Mouse (Mus musculus) hindbrain, embryonic 15.5 days (tissue): ENCODE measurements at regions not wholly inside any gene's neighbourhood (a gene's known extent, or its start where the extent isn't known, plus 50 kb on each side); places are given as distances from the start of the nearest gene placed in this dataset.
"Not testable (repeated sequence)": the region's sequence is repeated elsewhere in the genome, so short reads cannot be mapped to it uniquely, and the experiment has no call there.

ENCODE experiments used
- ATAC-seq: fragments of 200-750 bp; cut with Nextera tagmentation; 2 replicates; pipeline ENCODE4 v1.8.0; 2017; ENCODE audit warnings: low read depth, moderate number of reproducible peaks, moderate TSS enrichment; ENCODE audit not compliant: low FRiP score
- H3K27ac ChIP-seq: fragments of 300-500 bp; sonication (generic); replicated peaks from 2 replicates; pipeline ENCODE4 v1.5.1; 2015; ENCODE audit warnings: mild to moderate bottlenecking, inconsistent platforms
- H3K27me3 ChIP-seq: fragments of 300-500 bp; sonication (generic); 2 replicates; pipeline ENCODE4 v1.6.1; 2015; ENCODE audit warnings: control low read depth, inconsistent platforms
- H3K36me3 ChIP-seq: fragments of 300-500 bp; sonication (generic); 2 replicates; pipeline ENCODE4 v1.6.1; 2015; ENCODE audit warnings: control low read depth, inconsistent platforms
- H3K4me1 ChIP-seq: fragments of 300-500 bp; sonication (generic); replicated peaks from 2 replicates; pipeline ENCODE4 v1.6.1; 2015; ENCODE audit warnings: control low read depth, inconsistent platforms
- H3K4me2 ChIP-seq: fragments of 300-500 bp; sonication (generic); 2 replicates; pipeline ENCODE4 v1.6.1; 2015; ENCODE audit warnings: moderate library complexity, mild to moderate bottlenecking, inconsistent platforms
- H3K4me3 ChIP-seq: fragments of 300-500 bp; sonication (generic); 2 replicates; pipeline ENCODE4 v1.5.1; 2015; ENCODE audit warnings: mild to moderate bottlenecking, inconsistent platforms
- H3K9ac ChIP-seq: fragments of 300-500 bp; sonication (generic); 2 replicates; pipeline ENCODE4 v1.6.1; 2015; ENCODE audit warnings: inconsistent platforms
- H3K9me3 ChIP-seq: fragments of 300-500 bp; sonication (generic); 2 replicates; pipeline ENCODE4 v1.6.1; 2016; ENCODE audit warnings: control low read depth, inconsistent platforms
- WGBS: fragments of 180-500 bp; shearing (Covaris S2); methylation state at CpG from one replicate; pipeline ENCODE4 v1.1.7; 2015; 5-methylcytosine and 5-hydroxymethylcytosine counted together

GRCm38 (mm10) chr6:68977959-68978358, 1442.4 kb upstream of the Tacstd2 start:
- ATAC-seq = no peak
- H3K4me3 ChIP-seq = no peak overlapping the region

GRCm38 (mm10) chr6:68964012-68964411, 1428.4 kb upstream of the Tacstd2 start:
- Histone ChIP-seq H3K27ac (no peak overlapping the region), H3K9me3 (no peaks in the 10 kb centered on the region), H3K4me1 (no peaks in the 10 kb centered on the region), H3K9ac (no peak overlapping the region), H3K36me3 (no peaks in the 10 kb centered on the region), H3K4me3 (no peak overlapping the region), H3K27me3 (no peaks in the 10 kb centered on the region), H3K4me2 (no peak overlapping the region)
- ATAC-seq = no peak

More at GRCm38 (mm10) chr6:68977959-68978358, 1442.4 kb upstream of the Tacstd2 start:
- Histone ChIP-seq H3K27ac (no peak overlapping the region), H3K4me1 (no peaks in the 10 kb centered on the region), H3K27me3 (no peaks in the 10 kb centered on the region), H3K4me2 (no peak overlapping the region), H3K36me3 (no peaks in the 10 kb centered on the region), H3K9me3 (no peaks in the 10 kb centered on the region), H3K9ac (no peak overlapping the region)

GRCm38 (mm10) chr6:68938104-68938503, 1402.5 kb upstream of the Tacstd2 start:
- not testable (repeated sequence) for ATAC-seq, H3K4me3 ChIP-seq, H3K9ac ChIP-seq, H3K9me3 ChIP-seq, H3K27me3 ChIP-seq, H3K27ac ChIP-seq, H3K4me2 ChIP-seq, H3K4me1 ChIP-seq, H3K36me3 ChIP-seq

- not testable (repeated sequence) for H3K27ac ChIP-seq, H3K36me3 ChIP-seq, ATAC-seq, H3K9ac ChIP-seq, H3K9me3 ChIP-seq, H3K4me3 ChIP-seq, H3K4me1 ChIP-seq, H3K4me2 ChIP-seq, H3K27me3 ChIP-seq
These were observed 1396.3 kb upstream of the Tacstd2 start for GRCm38 (mm10) chr6:68931860-68932259.

GRCm38 (mm10) chr6:68915536-68915935, 1379.9 kb upstream of the Tacstd2 start:
- Histone ChIP-seq H3K27me3 (no peaks in the 10 kb centered on the region), H3K4me1 (no peaks in the 10 kb centered on the region), H3K27ac (no peak overlapping the region), H3K36me3 (no peaks in the 10 kb centered on the region), H3K4me2 (no peak overlapping the region), H3K9me3 (no peaks in the 10 kb centered on the region), H3K4me3 (no peak overlapping the region), H3K9ac (no peak overlapping the region)
- ATAC-seq = no peak

- WGBS = 92% methylated on average over 1 of the region's 1 CpGs
- Histone ChIP-seq H3K4me3 (no peak overlapping the region), H3K27ac (no peak overlapping the region), H3K36me3 (no peaks in the 10 kb centered on the region), H3K27me3 (no peaks in the 10 kb centered on the region), H3K9ac (no peak overlapping the region), H3K9me3 (no peaks in the 10 kb centered on the region), H3K4me2 (no peak overlapping the region), H3K4me1 (no peaks in the 10 kb centered on the region)
- no peak for ATAC-seq
These were observed 1348.5 kb upstream of the Tacstd2 start for GRCm38 (mm10) chr6:68884130-68884529.

- H3K36me3 ChIP-seq, H3K27ac ChIP-seq, H3K9ac ChIP-seq, ATAC-seq, H3K4me3 ChIP-seq, H3K4me1 ChIP-seq, H3K27me3 ChIP-seq, H3K9me3 ChIP-seq, H3K4me2 ChIP-seq: not testable (repeated sequence)
These were observed 1317.2 kb upstream of the Tacstd2 start for GRCm38 (mm10) chr6:68852761-68853160.

GRCm38 (mm10) chr6:68852286-68852685, 1316.7 kb upstream of the Tacstd2 start:
- Histone ChIP-seq H3K36me3 (no peaks in the 10 kb centered on the region), H3K4me3 (no peak overlapping the region), H3K9me3 (no peaks in the 10 kb centered on the region), H3K4me2 (no peak overlapping the region), H3K4me1 (no peaks in the 10 kb centered on the region), H3K27me3 (no peaks in the 10 kb centered on the region), H3K27ac (no peak overlapping the region), H3K9ac (no peak overlapping the region)
- 83% methylated on average over 2 of the region's 2 CpGs for WGBS
- no peak for ATAC-seq

- Histone ChIP-seq H3K9me3 (no peaks in the 10 kb centered on the region), H3K4me3 (no peak overlapping the region), H3K36me3 (no peaks in the 10 kb centered on the region), H3K27me3 (no peaks in the 10 kb centered on the region), H3K4me1 (no peaks in the 10 kb centered on the region), H3K9ac (no peak overlapping the region), H3K4me2 (no peak overlapping the region), H3K27ac (no peak overlapping the region)
- ATAC-seq = no peak
- WGBS = 70% methylated on average over 1 of the region's 1 CpGs
These were observed 1299.6 kb upstream of the Tacstd2 start for GRCm38 (mm10) chr6:68835186-68835585.

- no peaks in the 10 kb centered on the region for H3K36me3 ChIP-seq
- no peak overlapping the region for H3K4me3 ChIP-seq
- H3K4me2 ChIP-seq = no peak overlapping the region
- no peak for ATAC-seq
- no peaks in the 10 kb centered on the region for H3K9me3 ChIP-seq
- no peaks in the 10 kb centered on the region for H3K4me1 ChIP-seq
- WGBS = 84% methylated on average over 4 of the region's 4 CpGs
- H3K27me3 ChIP-seq = no peaks in the 10 kb centered on the region
- H3K27ac ChIP-seq = no peak overlapping the region
- H3K9ac ChIP-seq = no peak overlapping the region
These were observed 1299.0 kb upstream of the Tacstd2 start for GRCm38 (mm10) chr6:68834633-68835032.

GRCm38 (mm10) chr6:68828460-68828859, 1292.9 kb upstream of the Tacstd2 start:
- not testable (repeated sequence) for H3K9me3 ChIP-seq, H3K4me2 ChIP-seq, H3K36me3 ChIP-seq, ATAC-seq, H3K27me3 ChIP-seq, H3K4me1 ChIP-seq, H3K27ac ChIP-seq, H3K9ac ChIP-seq, H3K4me3 ChIP-seq
- WGBS = 95% methylated on average over 1 of the region's 1 CpGs

GRCm38 (mm10) chr6:68813346-68813745, 1277.8 kb upstream of the Tacstd2 start:
- no peaks in the 10 kb centered on the region for H3K9me3 ChIP-seq
- no peaks in the 10 kb centered on the region for H3K27me3 ChIP-seq
- H3K4me3 ChIP-seq = no peak overlapping the region
- H3K4me2 ChIP-seq = no peak overlapping the region
- no peaks in the 10 kb centered on the region for H3K4me1 ChIP-seq
- 85% methylated on average over 3 of the region's 3 CpGs for WGBS
- no peaks in the 10 kb centered on the region for H3K36me3 ChIP-seq
- no peak overlapping the region for H3K9ac ChIP-seq
- no peak for ATAC-seq
- H3K27ac ChIP-seq = no peak overlapping the region

- H3K4me3 ChIP-seq, H3K4me2 ChIP-seq, H3K9me3 ChIP-seq, ATAC-seq, H3K4me1 ChIP-seq, H3K27me3 ChIP-seq, H3K27ac ChIP-seq, H3K9ac ChIP-seq, H3K36me3 ChIP-seq: not testable (repeated sequence)
- WGBS = 92% methylated on average over 19 of the region's 19 CpGs
These were observed 1263.6 kb upstream of the Tacstd2 start for GRCm38 (mm10) chr6:68799205-68799604.

- Histone ChIP-seq H3K9me3 (no peaks in the 10 kb centered on the region), H3K4me3 (no peak overlapping the region), H3K27me3 (no peaks in the 10 kb centered on the region), H3K27ac (no peak overlapping the region), H3K4me2 (no peak overlapping the region), H3K9ac (no peak overlapping the region), H3K4me1 (no peaks in the 10 kb centered on the region), H3K36me3 (no peaks in the 10 kb centered on the region)
- 84% methylated on average over 2 of the region's 2 CpGs for whole genome bisulfite sequencing
- no peak for ATAC-seq
These were observed 1235.9 kb upstream of the Tacstd2 start for GRCm38 (mm10) chr6:68771507-68771906.
